Mouse (Mus musculus): ENCODE results near the gene Olfr165. TPM values are rescaled to one million over a fixed set of nuclear protein-coding genes. Genes with fewer than 3 reads are reported as not detected.
"Not testable (repeated sequence)": the region's sequence is repeated elsewhere in the genome, so short reads cannot be mapped to it uniquely, and the experiment has no call there.

Olfr165 gene
- polyA plus RNA-seq (2015; fragmentation: Nextera tagmentation; extraction: Ambion mirVana): not detected in 2 replicates

DNA sequence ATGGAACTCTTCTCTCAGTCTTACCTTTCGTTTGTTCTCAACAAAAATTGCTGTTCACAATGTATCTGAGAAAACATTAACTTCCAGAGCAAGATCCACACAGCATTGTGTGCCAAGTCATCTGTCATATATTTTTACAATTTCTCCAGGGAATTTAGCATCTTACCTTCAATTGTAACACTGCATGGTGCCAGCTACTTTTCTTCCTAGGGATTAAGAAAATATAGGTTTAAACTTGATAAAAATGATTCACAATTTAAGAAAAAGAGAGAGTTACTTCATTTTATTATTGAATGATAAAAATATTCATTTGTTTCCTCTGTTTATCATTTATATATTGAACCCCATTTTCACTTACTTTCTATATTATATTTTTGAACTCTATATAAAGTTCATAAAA lies at the start of gene Olfr165:
Olfr165 (minus strand) TSS at position 101 of the 400 bp plus-strand sequence.
- Histone ChIP-seq H3K4me3 (ENCODE audit: low read depth, low read length) (no peak within 1 kb of the TSS), H3K4me1 (replicated peaks; ENCODE audit: control insufficient read depth, insufficient read depth) (no peaks in the 10 kb centered on the region), H3K9ac (ENCODE audit: low read length) (no peak within 1 kb of the TSS), H3K27me3 (ENCODE audit: control insufficient read depth, insufficient read depth, low read length) (no peaks in the 10 kb centered on the region), H3K9me3 (ENCODE audit: control insufficient read depth, low read length) (no peaks in the 10 kb centered on the region), H3K4me2 (replicated peaks; ENCODE audit: low read depth) (no peak within 1 kb of the TSS), H3K36me3 (ENCODE audit: control insufficient read depth, insufficient read depth, low read length) (no peaks in the 10 kb centered on the region), H3K27ac (replicated peaks) (no peak within 1 kb of the TSS)
- DNase-seq (ENCODE audit: low spot score): no peak
- 42% methylated on average over 1 of the region's 1 CpGs for WGBS
- TF ChIP-seq EP300 (optimal IDR thresholded peaks at IDR 0.05) (no peak), CTCF (IDR thresholded peaks at IDR 0.05; ENCODE audit: low read depth) (no peak)
- no peak for ATAC-seq (ENCODE audit: low FRiP score, low TSS enrichment)

DNA sequence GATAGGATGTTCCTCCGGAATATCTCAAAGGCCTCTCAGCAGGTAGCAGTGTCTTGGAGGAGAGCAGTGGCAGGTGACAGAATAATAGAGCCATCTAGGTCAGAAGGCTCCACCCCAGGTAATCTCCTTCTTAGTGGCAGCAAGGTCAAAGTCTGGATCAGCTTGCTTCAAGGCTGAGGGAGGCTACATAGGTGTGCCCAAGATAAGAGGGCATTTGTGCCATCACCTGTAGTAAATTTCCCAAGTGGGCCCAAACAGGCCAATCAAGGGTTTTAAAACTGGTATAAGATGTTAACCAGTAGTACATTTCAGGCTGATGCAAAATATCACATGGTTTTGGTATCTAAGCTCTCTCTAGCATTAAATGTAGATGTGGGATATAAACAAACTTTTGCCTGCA lies 41.4 kb upstream of the Olfr165 start:
- TF ChIP-seq EP300 (optimal IDR thresholded peaks at IDR 0.05): no peak
- no peak for TF ChIP-seq CTCF (IDR thresholded peaks at IDR 0.05; ENCODE audit: low read depth)
- Histone ChIP-seq H3K4me2 (replicated peaks; ENCODE audit: low read depth) (no peak overlapping the region), H3K9me3 (ENCODE audit: control insufficient read depth, low read length) (no peaks in the 10 kb centered on the region), H3K27me3 (ENCODE audit: control insufficient read depth, insufficient read depth, low read length) (no peaks in the 10 kb centered on the region), H3K36me3 (ENCODE audit: control insufficient read depth, insufficient read depth, low read length) (no peaks in the 10 kb centered on the region), H3K27ac (replicated peaks) (no peak overlapping the region), H3K9ac (ENCODE audit: low read length) (no peak overlapping the region), H3K4me1 (replicated peaks; ENCODE audit: control insufficient read depth, insufficient read depth) (no peaks in the 10 kb centered on the region), H3K4me3 (ENCODE audit: low read depth, low read length) (no peak overlapping the region)
- 87% methylated on average over 1 of the region's 1 CpGs for WGBS
- DNase-seq (ENCODE audit: low spot score): no peak
- no peak for ATAC-seq (ENCODE audit: low FRiP score, low TSS enrichment)

DNA sequence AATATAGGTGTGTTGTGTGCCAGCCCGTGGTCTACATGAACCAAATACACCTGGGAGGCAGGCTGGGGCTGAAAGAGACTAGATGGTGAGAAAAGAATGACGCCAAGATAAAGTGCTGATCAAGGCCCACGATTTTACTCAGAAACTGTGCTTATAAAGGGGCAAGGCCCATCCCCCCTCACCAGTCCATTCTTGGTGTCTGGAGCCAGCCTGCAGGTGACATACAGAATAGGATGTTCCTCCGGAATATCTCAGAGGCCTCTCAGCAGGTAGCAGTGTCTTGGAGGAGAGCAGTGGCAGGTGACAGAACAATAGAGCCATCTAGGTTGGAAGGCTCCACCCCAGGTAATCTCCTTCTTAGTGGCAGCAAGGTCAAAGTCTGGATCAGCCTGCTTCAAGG lies 35.8 kb upstream of the Olfr165 start:
- not testable (repeated sequence) for DNase-seq (ENCODE audit: low spot score); H3K27me3 ChIP-seq (ENCODE audit: control insufficient read depth, insufficient read depth, low read length); H3K4me3 ChIP-seq (ENCODE audit: low read depth, low read length); H3K4me2 ChIP-seq (replicated peaks; ENCODE audit: low read depth); H3K9me3 ChIP-seq (ENCODE audit: control insufficient read depth, low read length); ATAC-seq (ENCODE audit: low FRiP score, low TSS enrichment); H3K27ac ChIP-seq (replicated peaks); H3K9ac ChIP-seq (ENCODE audit: low read length); H3K4me1 ChIP-seq (replicated peaks; ENCODE audit: control insufficient read depth, insufficient read depth); H3K36me3 ChIP-seq (ENCODE audit: control insufficient read depth, insufficient read depth, low read length)
- WGBS: 80% methylated on average over 4 of the region's 4 CpGs

DNA sequence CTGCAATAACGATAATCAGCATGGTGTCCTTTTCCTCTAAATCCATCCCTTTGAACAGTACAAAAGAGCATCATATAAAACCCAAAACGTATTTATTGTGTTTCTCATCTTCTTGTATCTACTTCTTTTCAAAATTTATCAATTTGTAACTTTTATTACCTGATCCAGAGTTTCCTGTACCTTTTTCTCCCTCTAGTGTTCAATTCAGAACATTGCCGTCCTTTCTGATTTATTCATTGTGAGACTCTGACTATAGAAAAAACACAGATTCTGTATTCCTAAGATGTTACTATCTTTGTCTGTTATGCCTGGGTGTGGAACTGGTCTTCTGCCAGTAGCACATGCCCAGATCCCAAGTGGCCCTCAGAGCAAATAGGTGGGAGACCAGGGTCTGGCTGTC lies 35.0 kb downstream of the Olfr165 start:
- ATAC-seq (ENCODE audit: low FRiP score, low TSS enrichment) (no peak), DNase-seq (ENCODE audit: low spot score) (no peak)
- no peaks in the 10 kb centered on the region for H3K27me3 ChIP-seq (ENCODE audit: control insufficient read depth, insufficient read depth, low read length)
- no peak overlapping the region for H3K9ac ChIP-seq (ENCODE audit: low read length)
- no peak overlapping the region for H3K4me3 ChIP-seq (ENCODE audit: low read depth, low read length)
- no peak overlapping the region for H3K4me2 ChIP-seq (replicated peaks; ENCODE audit: low read depth)
- no peak for TF ChIP-seq CTCF (IDR thresholded peaks at IDR 0.05; ENCODE audit: low read depth)
- TF ChIP-seq EP300 (optimal IDR thresholded peaks at IDR 0.05): no peak
- no peak overlapping the region for H3K27ac ChIP-seq (replicated peaks)
- H3K36me3 ChIP-seq (ENCODE audit: control insufficient read depth, insufficient read depth, low read length): no peaks in the 10 kb centered on the region
- 59% methylated on average over 3 of the region's 3 CpGs for WGBS
- no peaks in the 10 kb centered on the region for H3K4me1 ChIP-seq (replicated peaks; ENCODE audit: control insufficient read depth, insufficient read depth)
- H3K9me3 ChIP-seq (ENCODE audit: control insufficient read depth, low read length): no peaks in the 10 kb centered on the region

Other genes starting within 250 kb of the Olfr165 start
- gene Olfr164, start 109.1 kb downstream of the Olfr165 start, polyA plus RNA-seq (2015; fragmentation: Nextera tagmentation; extraction: Ambion mirVana): not detected in 2 replicates
- not detected in 2 replicates for gene Olfr166, start 60.6 kb upstream of the Olfr165 start, polyA plus RNA-seq (2015; fragmentation: Nextera tagmentation; extraction: Ambion mirVana)
- not detected in 2 replicates for gene Olfr167, start 99.1 kb upstream of the Olfr165 start, polyA plus RNA-seq (2015; fragmentation: Nextera tagmentation; extraction: Ambion mirVana)
- not detected in 2 replicates for gene Olfr168, start 112.4 kb upstream of the Olfr165 start, polyA plus RNA-seq (2015; fragmentation: Nextera tagmentation; extraction: Ambion mirVana)
- not detected in 2 replicates for gene Olfr169, start 148.7 kb upstream of the Olfr165 start, polyA plus RNA-seq (2015; fragmentation: Nextera tagmentation; extraction: Ambion mirVana)
- gene Olfr170, start 188.7 kb upstream of the Olfr165 start, polyA plus RNA-seq (2015; fragmentation: Nextera tagmentation; extraction: Ambion mirVana): not detected in 2 replicates
- not detected in 2 replicates for gene Olfr171, start 206.8 kb upstream of the Olfr165 start, polyA plus RNA-seq (2015; fragmentation: Nextera tagmentation; extraction: Ambion mirVana)

All from stomach, postnatal 0 days (tissue).